Mouse (Mus musculus) embryonic facial prominence, embryonic 15.5 days (tissue): Measurements from ENCODE around the gene Ina. TPM values are rescaled to one million over a fixed set of nuclear protein-coding genes. Genes with fewer than 3 reads are reported as not detected.
A peak's percentile ranks its signal among the peaks of the same experiment; 100 is the strongest.

Source experiments
- ATAC-seq: fragments of 200-750 bp; cut with Nextera tagmentation; 2 replicates; pipeline ENCODE4 v1.8.0; 2017; ENCODE audit warnings: low read depth, moderate TSS enrichment; ENCODE audit not compliant: insufficient number of reproducible peaks, low FRiP score, low TSS enrichment
- H3K27ac ChIP-seq: fragments of 300-500 bp; sonication (generic); replicated peaks from 2 replicates; pipeline ENCODE4 v1.5.1; 2015; ENCODE audit warnings: mild to moderate bottlenecking, inconsistent platforms
- H3K27me3 ChIP-seq: fragments of 300-500 bp; sonication (generic); 2 replicates; pipeline ENCODE4 v1.6.1; 2015; ENCODE audit warnings: inconsistent platforms
- H3K36me3 ChIP-seq: fragments of 300-500 bp; sonication (generic); 2 replicates; pipeline ENCODE4 v1.6.1; 2015; ENCODE audit warnings: mild to moderate bottlenecking, inconsistent platforms
- H3K4me1 ChIP-seq: fragments of 300-500 bp; sonication (generic); 2 replicates; pipeline ENCODE4 v1.6.1; 2015; ENCODE audit warnings: inconsistent platforms
- H3K4me2 ChIP-seq: fragments of 300-500 bp; sonication (generic); replicated peaks from 2 replicates; pipeline ENCODE4 v1.6.1; 2015; ENCODE audit warnings: mild to moderate bottlenecking, inconsistent platforms
- H3K4me3 ChIP-seq: fragments of 300-500 bp; sonication (generic); replicated peaks from 2 replicates; pipeline ENCODE4 v1.5.1; 2015; ENCODE audit warnings: mild to moderate bottlenecking, inconsistent platforms
- H3K9ac ChIP-seq: fragments of 300-500 bp; sonication (generic); 2 replicates; pipeline ENCODE4 v1.6.1; 2015; ENCODE audit warnings: inconsistent platforms
- H3K9me3 ChIP-seq: fragments of 300-500 bp; sonication (generic); replicated peaks from 2 replicates; pipeline ENCODE4 v1.6.1; 2016; ENCODE audit warnings: inconsistent platforms
- WGBS: fragments of 180-500 bp; shearing (Covaris S2); methylation state at CpG from one replicate; pipeline ENCODE4 v1.1.7; 2015; 5-methylcytosine and 5-hydroxymethylcytosine counted together
- polyA plus RNA-seq: library from polyadenylated mRNA; unstranded; fragments of >200 nt; fragmentation: Nextera tagmentation; extraction: Ambion mirVana; gene quantifications from 2 replicates; pipeline ENCODE4 v1.2.1, GENCODE M21; 2015

The Ina gene
- polyA plus RNA-seq, 1 experiment from 2014 or later = 7.6 TPM

DNA sequence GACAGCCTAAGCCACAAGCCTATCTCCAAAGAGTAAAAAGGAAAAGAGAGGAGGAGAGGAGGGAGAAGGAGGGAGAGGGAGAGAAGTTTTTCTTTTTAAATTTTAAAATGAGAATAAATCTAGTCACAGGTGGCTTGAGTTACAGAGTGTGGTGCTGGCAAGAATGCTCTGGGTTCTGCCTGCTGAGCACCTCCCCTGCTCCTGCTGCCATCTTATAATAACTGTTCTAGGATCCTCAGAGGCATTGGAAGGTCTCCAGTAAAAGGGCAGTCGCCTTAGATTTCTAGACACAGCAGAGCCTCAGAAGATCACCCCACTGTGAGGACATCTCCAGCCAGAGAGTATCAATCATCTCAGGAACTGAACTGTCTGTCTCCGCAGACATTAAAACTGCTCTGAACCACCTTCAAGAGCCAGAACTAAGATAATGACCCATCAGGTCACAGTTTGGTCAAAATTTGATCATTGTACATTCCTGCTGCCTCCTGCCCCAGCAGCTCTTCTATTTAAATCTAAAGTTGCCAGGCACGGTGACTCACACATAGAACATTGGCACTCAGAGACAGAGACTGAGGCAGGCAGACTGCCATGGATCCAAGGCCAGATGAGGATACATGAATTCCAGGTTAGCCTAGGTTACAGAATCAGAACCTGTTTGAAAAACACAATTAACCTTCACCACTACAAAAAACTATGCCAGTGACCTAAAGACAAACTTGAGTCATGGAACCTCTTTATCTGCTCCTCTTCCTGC is 26.4 kb downstream of the Ina start:
- H3K36me3 ChIP-seq = peaks cover 44% of the 10 kb centered on the region

DNA sequence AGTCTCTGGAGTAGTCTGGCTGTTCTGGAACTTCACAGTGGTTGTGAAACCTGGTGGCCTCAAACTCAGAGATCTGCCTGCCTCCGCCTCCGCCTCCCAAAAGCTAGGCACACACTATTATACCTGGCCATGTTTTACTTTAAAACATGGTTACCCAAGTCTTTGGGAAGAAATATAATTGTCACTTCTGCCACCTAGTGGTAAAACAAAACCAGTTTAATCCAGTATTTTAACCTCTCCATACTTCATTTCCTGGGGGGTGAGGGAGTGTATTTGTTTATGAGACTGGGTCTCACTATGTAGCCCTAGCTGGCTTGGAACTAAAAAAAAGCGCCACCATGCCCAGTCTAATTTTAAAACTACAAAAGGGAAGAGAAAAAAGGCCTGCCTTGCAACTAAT is 29.1 kb downstream of the Ina start:
- no peak overlapping the region for H3K4me2 ChIP-seq
- no peaks in the 10 kb centered on the region for H3K4me1 ChIP-seq
- no peaks in the 10 kb centered on the region for H3K27me3 ChIP-seq
- no peak overlapping the region for H3K9ac ChIP-seq
- peaks cover 38% of the 10 kb centered on the region for H3K36me3 ChIP-seq
- ATAC-seq = no peak
- H3K4me3 ChIP-seq = no peak overlapping the region
- WGBS = 89% methylated on average over 3 of the region's 3 CpGs
- H3K9me3 ChIP-seq = no peaks in the 10 kb centered on the region
- no peak overlapping the region for H3K27ac ChIP-seq

More for the DNA sequence above, 26.4 kb downstream of the Ina start:
- 92% methylated on average over 3 of the region's 3 CpGs for WGBS
- Histone ChIP-seq H3K4me3 (no peak overlapping the region), H3K9me3 (no peaks in the 10 kb centered on the region), H3K27ac (no peak overlapping the region), H3K27me3 (no peaks in the 10 kb centered on the region), H3K4me2 (no peak overlapping the region), H3K4me1 (no peaks in the 10 kb centered on the region), H3K9ac (no peak overlapping the region)
- ATAC-seq = no peak

DNA sequence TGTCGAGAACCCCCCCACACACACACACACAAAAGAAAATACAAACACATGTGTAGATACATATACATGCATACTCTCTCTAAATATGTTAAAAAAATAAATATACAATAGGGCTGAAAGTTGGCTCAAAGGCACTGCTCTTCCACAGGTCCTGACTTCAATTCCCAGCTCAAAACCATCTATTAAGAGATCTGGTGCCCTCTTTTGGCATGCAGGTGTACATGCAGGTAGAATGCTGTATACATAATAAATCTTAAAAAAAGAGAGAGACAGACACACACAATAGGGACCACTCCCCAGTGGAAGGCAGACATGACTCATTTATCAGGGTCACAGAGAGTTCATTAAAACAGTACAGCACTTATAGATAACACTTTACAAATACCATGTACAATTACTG is 31.8 kb downstream of the Ina start:
- Histone ChIP-seq H3K27ac (no peak overlapping the region), H3K4me3 (no peak overlapping the region), H3K4me2 (no peak overlapping the region), H3K9ac (no peak overlapping the region), H3K4me1 (peaks cover 12% of the 10 kb centered on the region), H3K36me3 (peaks cover 20% of the 10 kb centered on the region; the same call in 1 of the 2 replicates), H3K27me3 (no peaks in the 10 kb centered on the region), H3K9me3 (no peaks in the 10 kb centered on the region)
- 92% methylated on average over 1 of the region's 1 CpGs for WGBS
- ATAC-seq = no peak

DNA sequence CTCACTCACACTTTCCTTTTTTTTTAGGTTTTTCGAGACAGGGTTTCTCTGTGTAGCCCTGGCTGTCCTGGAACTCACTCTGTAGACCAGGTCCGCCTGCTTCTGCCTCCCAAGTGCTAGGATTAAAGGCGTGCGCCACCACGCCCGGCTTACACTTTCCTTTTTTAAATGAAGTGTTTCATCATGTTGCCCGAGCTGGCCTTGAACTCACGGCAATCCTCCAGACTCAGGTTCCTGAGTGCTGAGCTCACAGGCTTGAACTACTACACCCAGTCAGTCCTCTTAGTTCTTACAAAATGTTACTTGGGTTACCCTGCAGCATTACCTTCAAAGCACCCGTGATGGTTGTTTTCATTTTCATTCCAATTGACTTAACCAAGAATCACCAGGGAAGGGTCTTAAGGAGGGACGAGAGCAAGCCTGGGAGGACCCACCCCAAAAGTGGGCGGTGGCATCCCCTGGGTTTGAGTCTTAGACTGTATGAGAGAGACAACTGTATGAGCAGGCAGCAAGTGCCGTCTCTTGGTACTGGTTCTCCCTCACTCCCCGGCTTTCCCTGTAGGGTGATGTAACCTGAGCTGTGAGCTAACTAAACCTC is 32.8 kb downstream of the Ina start:
- no peaks in the 10 kb centered on the region for H3K9me3 ChIP-seq
- H3K4me3 ChIP-seq = no peak overlapping the region
- H3K4me2 ChIP-seq = no peak overlapping the region
- ATAC-seq = no peak
- H3K4me1 ChIP-seq = peaks cover 12% of the 10 kb centered on the region
- no peaks in the 10 kb centered on the region for H3K27me3 ChIP-seq
- H3K27ac ChIP-seq = no peak overlapping the region
- H3K9ac ChIP-seq = no peak overlapping the region
- 78% methylated on average over 13 of the region's 13 CpGs for WGBS
- peaks cover 20% of the 10 kb centered on the region; the same call in 1 of the 2 replicates for H3K36me3 ChIP-seq

DNA sequence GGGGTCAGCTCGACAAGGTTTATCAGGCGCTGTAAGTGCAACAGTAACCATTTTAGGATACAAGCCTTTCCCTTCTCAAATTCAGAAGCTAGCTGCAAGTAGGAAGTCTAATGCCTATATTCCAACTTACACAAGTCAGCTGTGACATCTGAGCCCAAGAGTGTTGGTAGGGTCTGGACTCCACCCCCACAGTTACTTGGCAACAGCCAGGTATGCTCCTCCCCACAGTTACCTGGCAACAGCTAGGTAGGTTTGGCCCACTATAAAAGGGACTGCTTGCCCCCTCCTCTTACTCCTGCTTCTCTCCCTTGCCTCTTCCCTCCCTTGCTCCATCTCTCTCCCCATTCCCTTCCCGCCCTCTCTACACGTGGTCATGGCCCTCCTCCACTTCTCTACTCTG is 34.6 kb downstream of the Ina start:
- Histone ChIP-seq H3K36me3 (peaks cover 17% of the 10 kb centered on the region; the same call in 1 of the 2 replicates), H3K9me3 (no peaks in the 10 kb centered on the region), H3K27ac (no peak overlapping the region), H3K27me3 (no peaks in the 10 kb centered on the region), H3K4me3 (0 out of 2 replicates have a peak overlapping the region, but pooled peaks have one; percentile 82), H3K4me1 (peaks cover 12% of the 10 kb centered on the region), H3K9ac (no peak overlapping the region), H3K4me2 (peak overlapping the region; percentile 62; the same call in 1 of the 2 replicates)
- ATAC-seq = no peak
- 60% methylated on average over 4 of the region's 4 CpGs for WGBS

DNA sequence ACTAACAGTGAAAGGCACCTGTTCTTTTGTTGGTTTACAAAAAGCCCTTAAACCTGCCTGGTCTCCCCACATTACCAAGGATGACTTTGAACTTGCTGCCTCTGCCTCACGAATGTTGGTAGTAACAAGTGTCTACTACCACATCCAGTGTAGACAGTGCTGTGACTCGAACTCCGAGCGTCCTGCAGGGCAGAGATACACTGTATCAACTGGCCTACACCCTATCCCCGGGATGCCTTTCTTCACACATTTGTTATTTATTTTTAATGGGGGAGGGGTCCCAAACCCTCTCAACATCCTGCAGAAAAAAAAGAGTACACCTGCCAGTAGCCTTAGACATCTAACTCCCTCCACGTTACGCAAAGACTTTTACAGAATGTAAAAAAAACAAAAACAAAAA is 35.3 kb downstream of the Ina start:
- Histone ChIP-seq H3K27me3 (no peaks in the 10 kb centered on the region), H3K27ac (no peak overlapping the region), H3K9me3 (no peaks in the 10 kb centered on the region), H3K4me1 (peaks cover 12% of the 10 kb centered on the region), H3K9ac (peak overlapping the region; percentile 89), H3K36me3 (peaks cover 17% of the 10 kb centered on the region; the same call in 1 of the 2 replicates), H3K4me3 (peak overlapping the region; percentile 82), H3K4me2 (peak overlapping the region; percentile 62)
- 7% methylated on average over 7 of the region's 7 CpGs for WGBS
- no peak for ATAC-seq

DNA sequence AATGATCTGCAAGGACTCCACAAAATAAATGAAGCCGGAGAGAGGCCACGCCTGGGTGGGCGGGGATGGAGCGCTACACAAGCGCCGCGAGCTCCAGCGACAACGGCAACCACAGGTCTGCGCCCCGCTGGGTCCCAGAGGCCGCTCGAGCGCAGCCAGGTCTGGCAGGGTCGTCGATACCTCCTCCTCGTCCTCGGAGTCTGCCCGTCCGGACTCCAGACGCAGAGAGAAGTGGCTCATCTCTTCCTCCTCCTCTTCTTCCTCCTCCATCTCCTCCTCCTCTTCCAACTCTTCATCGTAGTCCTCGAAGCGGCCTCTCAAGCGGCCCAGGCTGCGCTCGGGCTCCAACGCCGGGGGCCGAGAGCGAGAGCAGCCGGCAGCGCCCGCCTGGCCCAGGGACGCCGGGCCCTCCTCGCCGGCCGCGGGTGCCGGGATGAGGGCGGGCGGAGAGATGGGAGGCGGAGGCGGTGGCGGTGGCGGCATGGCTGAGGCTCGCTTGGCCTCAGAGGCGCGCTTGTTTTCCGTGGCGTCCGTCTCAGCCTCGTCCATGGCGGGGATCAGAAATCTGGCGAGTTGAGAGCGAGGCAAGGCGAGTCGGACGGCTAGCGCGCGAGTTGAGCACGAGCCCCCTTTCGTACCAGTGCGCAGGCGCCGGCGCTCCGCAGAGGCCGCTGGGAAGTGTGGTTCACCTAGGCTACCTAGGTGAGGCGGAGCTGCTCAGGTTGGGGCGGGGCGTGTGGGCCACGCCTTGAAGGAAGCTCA is 36.0 kb downstream of the Ina start, which contains the start of gene Pcgf6:
TSS of gene Pcgf6 (minus strand) at position 636 of the 762 bp plus-strand sequence.
- peak within 1 kb of the TSS; percentile 88 for H3K27ac ChIP-seq
- H3K4me2 ChIP-seq = peak within 1 kb of the TSS; percentile 62
- under 1% methylated on average over 74 of the region's 75 CpGs for WGBS
- H3K9ac ChIP-seq = peak within 1 kb of the TSS; percentile 89
- ATAC-seq = peak; percentile 80
- H3K4me3 ChIP-seq = peak within 1 kb of the TSS; percentile 82
- peaks cover 12% of the 10 kb centered on the region for H3K4me1 ChIP-seq
- peaks cover 12% of the 10 kb centered on the region; the same call in 1 of the 2 replicates for H3K36me3 ChIP-seq
- H3K9me3 ChIP-seq = no peaks in the 10 kb centered on the region
- no peaks in the 10 kb centered on the region for H3K27me3 ChIP-seq

DNA sequence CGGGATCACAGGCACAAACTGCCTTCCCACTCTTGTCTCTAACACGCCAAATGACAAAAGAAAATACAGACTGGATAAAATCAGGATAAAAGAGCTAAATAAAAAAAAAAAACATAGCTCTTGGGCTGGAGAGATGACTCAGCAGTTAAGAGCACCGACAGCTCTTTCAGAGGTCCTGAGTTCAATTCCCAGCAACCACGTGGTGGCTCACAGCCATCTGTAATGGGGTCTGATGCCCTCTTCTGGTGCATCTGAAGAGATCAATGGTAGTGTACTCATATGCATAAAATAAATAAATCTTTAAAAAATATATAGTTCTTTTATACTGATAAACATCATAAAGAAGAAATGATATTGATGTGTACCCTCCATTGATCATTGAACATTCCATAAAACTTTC is 38.4 kb downstream of the Ina start:
- no peak overlapping the region for H3K4me2 ChIP-seq
- H3K4me3 ChIP-seq = no peak overlapping the region
- H3K4me1 ChIP-seq = peaks cover 12% of the 10 kb centered on the region
- H3K27me3 ChIP-seq = no peaks in the 10 kb centered on the region
- 75% methylated on average over 4 of the region's 4 CpGs for WGBS
- no peak overlapping the region for H3K9ac ChIP-seq
- no peak for ATAC-seq
- H3K36me3 ChIP-seq = no peaks in the 10 kb centered on the region
- no peaks in the 10 kb centered on the region for H3K9me3 ChIP-seq
- H3K27ac ChIP-seq = no peak overlapping the region

DNA sequence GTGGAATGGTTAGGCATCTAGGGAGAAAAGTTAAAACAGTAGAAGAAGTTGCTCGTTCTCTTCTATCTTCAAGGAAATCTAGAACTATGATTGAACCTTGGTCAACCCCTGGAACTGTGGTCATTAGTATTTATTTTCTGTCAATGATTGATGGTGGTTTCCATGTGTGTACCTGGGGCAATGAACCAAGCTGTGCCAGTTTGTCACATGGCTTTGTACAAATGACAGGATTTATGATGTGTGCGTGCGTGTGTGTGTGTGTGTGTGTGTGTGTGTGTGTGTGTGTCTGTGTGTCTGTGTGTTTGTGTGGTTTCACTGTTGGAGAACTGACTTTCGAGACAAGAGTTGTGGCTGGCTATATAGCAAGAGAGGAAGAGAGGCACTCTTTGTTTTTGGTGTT is 39.0 kb downstream of the Ina start:
- Histone ChIP-seq H3K27ac (no peak overlapping the region), H3K9me3 (no peaks in the 10 kb centered on the region), H3K4me2 (no peak overlapping the region), H3K9ac (no peak overlapping the region), H3K27me3 (no peaks in the 10 kb centered on the region), H3K4me1 (peaks cover 12% of the 10 kb centered on the region), H3K36me3 (no peaks in the 10 kb centered on the region), H3K4me3 (no peak overlapping the region)
- WGBS = 83% methylated on average over 4 of the region's 4 CpGs
- no peak for ATAC-seq

DNA sequence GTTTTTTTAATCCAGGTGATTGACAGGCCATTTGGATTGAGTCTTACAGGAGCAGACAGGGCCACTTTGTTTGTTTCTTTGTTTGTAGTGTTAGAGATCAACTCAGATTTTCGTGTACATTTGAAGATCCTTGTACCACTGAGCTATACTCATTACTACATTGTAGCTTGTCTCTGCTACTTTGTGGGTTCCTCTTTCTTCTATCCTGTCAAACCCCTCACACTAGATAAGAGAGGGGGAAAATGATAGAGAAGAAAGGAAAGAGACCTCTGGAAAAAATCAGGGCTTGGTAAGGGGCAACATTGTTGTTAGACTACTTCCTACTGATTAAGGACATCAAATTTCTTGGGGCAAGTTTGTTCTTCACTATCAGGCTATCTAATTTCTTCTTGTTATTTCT is 43.2 kb downstream of the Ina start:
- Histone ChIP-seq H3K27ac (no peak overlapping the region), H3K9me3 (no peaks in the 10 kb centered on the region), H3K9ac (no peak overlapping the region), H3K4me3 (no peak overlapping the region), H3K36me3 (no peaks in the 10 kb centered on the region), H3K4me2 (no peak overlapping the region), H3K27me3 (no peaks in the 10 kb centered on the region), H3K4me1 (no peaks in the 10 kb centered on the region)
- no peak for ATAC-seq
- 49% methylated on average over 1 of the region's 1 CpGs for WGBS

DNA sequence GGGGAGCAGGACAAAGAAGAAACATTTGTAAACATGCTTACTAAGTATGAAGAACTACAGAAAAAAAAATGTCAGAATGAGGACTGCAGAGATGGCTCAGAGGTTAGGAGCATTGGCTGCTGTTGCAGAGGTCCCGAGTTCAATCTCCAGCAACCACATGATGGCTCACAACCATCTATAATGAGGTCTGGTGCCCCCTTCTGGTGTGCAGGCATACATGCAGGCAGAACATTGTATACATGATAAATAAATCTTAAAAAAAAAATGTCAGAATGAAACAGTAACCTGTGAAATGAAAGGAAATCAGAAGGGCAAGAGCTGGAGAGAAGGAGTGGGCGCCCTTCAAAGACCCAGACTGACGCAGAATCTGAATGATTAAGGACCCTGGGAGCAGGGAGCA is 51.4 kb downstream of the Ina start:
- 94% methylated on average over 3 of the region's 3 CpGs for WGBS
- no peak overlapping the region for H3K4me3 ChIP-seq
- H3K9ac ChIP-seq = no peak overlapping the region
- peaks cover 4% of the 10 kb centered on the region; the same call in 1 of the 2 replicates for H3K36me3 ChIP-seq
- no peaks in the 10 kb centered on the region for H3K9me3 ChIP-seq
- H3K4me1 ChIP-seq = peaks cover 14% of the 10 kb centered on the region
- no peak for ATAC-seq
- no peak overlapping the region for H3K4me2 ChIP-seq
- no peak overlapping the region for H3K27ac ChIP-seq
- no peaks in the 10 kb centered on the region for H3K27me3 ChIP-seq
